Mouse (Mus musculus) liver, postnatal 0 days (tissue): ENCODE measurements around the gene Muc5b. TPM values are rescaled to one million over a fixed set of nuclear protein-coding genes. Genes with fewer than 3 reads are reported as not detected.

Source experiments
- ATAC-seq: fragments of 200-750 bp; cut with Nextera tagmentation; 2 replicates; pipeline ENCODE4 v1.8.0; 2017; ENCODE audit warnings: mild to moderate bottlenecking, moderate library complexity
- DNase-seq: peaks from one replicate; pipeline ENCODE4 v3.0.0-alpha.2; 2016
- H3K27ac ChIP-seq: fragments of 300-500 bp; sonication (generic); 2 replicates; pipeline ENCODE4 v1.5.1; 2014; ENCODE audit warnings: antibody characterized with exemption, moderate library complexity, mild to moderate bottlenecking, low read depth
- H3K27me3 ChIP-seq: fragments of 300-500 bp; sonication (generic); 2 replicates; pipeline ENCODE4 v1.6.1; 2014; ENCODE audit warnings: low read length, control low read depth, mixed read lengths; ENCODE audit not compliant: insufficient read depth
- H3K36me3 ChIP-seq: fragments of 300-500 bp; sonication (generic); replicated peaks from 2 replicates; pipeline ENCODE4 v1.6.1; 2014; ENCODE audit warnings: mild to moderate bottlenecking, control low read depth, low read length, moderate library complexity, mixed read lengths; ENCODE audit not compliant: insufficient read depth
- H3K4me1 ChIP-seq: fragments of 300-500 bp; sonication (generic); 2 replicates; pipeline ENCODE4 v1.6.1; 2014; ENCODE audit warnings: antibody characterized with exemption, mild to moderate bottlenecking, control low read depth; ENCODE audit not compliant: insufficient read depth
- H3K4me2 ChIP-seq: fragments of 300-500 bp; sonication (generic); 2 replicates; pipeline ENCODE4 v1.6.1; 2014; ENCODE audit warnings: low read depth, mild to moderate bottlenecking, low read length, moderate library complexity, mixed read lengths
- H3K4me3 ChIP-seq: fragments of 300-500 bp; sonication (generic); 2 replicates; pipeline ENCODE4 v1.5.1; 2014; ENCODE audit warnings: low read depth, low read length
- H3K9ac ChIP-seq: fragments of 300-500 bp; sonication (generic); replicated peaks from 2 replicates; pipeline ENCODE4 v1.6.1; 2014; ENCODE audit warnings: mild to moderate bottlenecking, moderate library complexity
- H3K9me3 ChIP-seq: fragments of 300-500 bp; sonication (generic); 2 replicates; pipeline ENCODE4 v1.6.1; 2016; ENCODE audit warnings: mild to moderate bottlenecking, control low read depth, low read length, mixed read lengths
- CTCF ChIP-seq: sonication (generic); IDR thresholded peaks from 2 replicates; pipeline ENCODE4 v1.5.1; 2016; ENCODE audit warnings: antibody characterized with exemption, low read depth
- EP300 ChIP-seq: IDR thresholded peaks from 2 replicates; pipeline ENCODE4 v1.6.1; 2016; ENCODE audit warnings: antibody characterized with exemption, low read depth, mild to moderate bottlenecking
- WGBS: fragments of 180-500 bp; shearing (Covaris S2); extraction: QIAGEN DNeasy Blood & Tissue Kit; methylation state at CpG from one replicate; pipeline ENCODE4 v1.1.7; 2014; ENCODE audit not compliant: insufficient replicate concordance; 5-methylcytosine and 5-hydroxymethylcytosine counted together
- polyA plus RNA-seq: library from polyadenylated mRNA; unstranded; fragments of >200 nt; fragmentation: Nextera tagmentation; extraction: Ambion mirVana; gene quantifications from 2 replicates; pipeline ENCODE4 v1.2.1, GENCODE M21; 2015

Gene Muc5b
- polyA plus RNA-seq, 1 experiment from 2014 or later, result not detected

DNA sequence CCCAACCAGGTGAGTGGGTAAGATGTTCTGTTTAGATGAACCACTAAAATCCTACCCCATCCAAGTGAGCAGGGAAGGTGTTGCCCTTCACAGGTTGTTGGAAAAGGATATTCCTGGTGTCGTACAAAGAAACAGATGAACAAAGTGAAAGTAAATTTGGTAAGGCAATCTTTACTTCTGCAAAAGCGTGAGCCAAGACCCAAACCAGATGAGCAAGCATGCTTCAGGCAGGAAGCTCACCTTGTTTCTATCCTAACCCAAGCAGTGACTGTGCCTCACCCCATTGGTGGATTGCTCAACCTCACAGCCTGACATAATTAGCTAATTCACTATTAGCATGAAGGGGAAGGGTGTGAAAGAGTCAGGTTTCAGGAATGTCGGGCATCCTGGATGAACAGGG is 72.4 kb downstream of the Muc5b start:
- ATAC-seq (no peak), DNase-seq (no peak)
- Histone ChIP-seq H3K36me3 (no peaks in the 10 kb centered on the region), H3K4me3 (no peak overlapping the region), H3K27me3 (0 out of 2 replicates have a peak, but pooled peaks cover 20% of the 10 kb centered on the region), H3K9ac (no peak overlapping the region), H3K9me3 (no peaks in the 10 kb centered on the region), H3K4me2 (no peak overlapping the region), H3K4me1 (no peaks in the 10 kb centered on the region), H3K27ac (no peak overlapping the region)
- no peak for TF ChIP-seq CTCF
- no peak for TF ChIP-seq EP300
- 43% methylated on average over 3 of the region's 3 CpGs for WGBS

DNA sequence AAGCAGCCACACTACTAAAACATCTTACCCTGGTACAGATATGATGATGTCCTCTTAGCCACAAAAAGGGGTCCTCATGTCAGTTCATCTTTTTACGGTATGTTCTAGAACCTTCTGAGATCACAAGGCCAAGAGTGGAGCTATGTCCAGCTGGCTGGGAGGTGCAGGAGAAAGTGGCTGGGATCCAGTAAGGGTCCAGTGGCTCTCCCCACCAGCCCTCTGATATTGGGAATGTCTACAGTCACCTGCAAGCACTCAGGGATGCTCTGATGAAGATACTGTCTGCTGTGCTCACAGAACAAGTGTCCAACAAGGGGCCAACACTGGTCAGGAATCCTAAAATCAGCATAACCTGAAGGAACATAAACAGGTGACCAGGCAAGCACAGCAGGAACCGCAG is 79.5 kb downstream of the Muc5b start, which contains the start of gene Tollip:
Gene Tollip (minus strand): TSS at position 101 of the 400 bp plus-strand sequence.
- TF ChIP-seq CTCF (no peak), EP300 (no peak)
- 72% methylated on average over 2 of the region's 2 CpGs for WGBS
- DNase-seq, result no peak

More for the DNA sequence above, 79.5 kb downstream of the Muc5b start, which contains the start of gene Tollip:
- no peaks in the 10 kb centered on the region for H3K4me1 ChIP-seq
- H3K9ac ChIP-seq, result no peak within 1 kb of the TSS
- no peaks in the 10 kb centered on the region for H3K9me3 ChIP-seq
- no peak within 1 kb of the TSS for H3K4me2 ChIP-seq
- ATAC-seq, result no peak
- no peak within 1 kb of the TSS for H3K4me3 ChIP-seq
- H3K27ac ChIP-seq, result no peak within 1 kb of the TSS
- no peaks in the 10 kb centered on the region for H3K36me3 ChIP-seq
- H3K27me3 ChIP-seq, result 0 out of 2 replicates have a peak, but pooled peaks cover 4% of the 10 kb centered on the region

Other genes with a start within 250 kb of the Muc5b start
- 0.71 and 0.81 TPM in 2 replicates for gene Muc6, start 183.8 kb upstream of the Muc5b start, polyA plus RNA-seq
- 0.12 TPM in 1 of 2 replicates, not detected in the other for gene Muc2, start 148.7 kb upstream of the Muc5b start, polyA plus RNA-seq
- not detected in 2 replicates for gene Muc5ac, start 50.1 kb upstream of the Muc5b start, polyA plus RNA-seq
- gene Tollip, start 79.4 kb downstream of the Muc5b start, polyA plus RNA-seq, result 15.5 and 18.7 TPM in 2 replicates
- 0.06 and 0.13 TPM in 2 replicates for gene Brsk2, start 110.7 kb downstream of the Muc5b start, polyA plus RNA-seq
- gene Mob2, start 222.0 kb downstream of the Muc5b start, polyA plus RNA-seq, result 38.5 and 40.8 TPM in 2 replicates